Mouse (Mus musculus): ENCODE measurements at regions not wholly inside any gene's neighbourhood (a gene's known extent, or its start where the extent isn't known, plus 50 kb on each side); places are given as distances from the start of the nearest gene placed in this dataset.
A peak's percentile ranks its signal among the peaks of the same experiment; 100 is the strongest.

- no peak for DNase-seq
- intact Hi-C loops (cut with DNase I), result no loop called here
Measured at GRCm38 (mm10) chr2:17290709-17291108, 440.6 kb downstream of the Nebl start.

GRCm38 (mm10) chr2:17287598-17287997, 443.7 kb downstream of the Nebl start:
- DNase-seq, result peak; percentile 51 to 55
- intact Hi-C loops (cut with DNase I), result no loop called here

GRCm38 (mm10) chr2:17249960-17250359, 481.3 kb downstream of the Nebl start:
- intact Hi-C loops (cut with DNase I), result no loop called here
- no peak for DNase-seq

GRCm38 (mm10) chr2:17245821-17246220, 485.4 kb downstream of the Nebl start:
- intact Hi-C loops (cut with DNase I), result no loop called here
- no peak for DNase-seq

GRCm38 (mm10) chr2:17215607-17216006, 515.7 kb downstream of the Nebl start:
- intact Hi-C loops (cut with DNase I), result no loop called here
- DNase-seq, result no peak

- DNase-seq, result no peak
- intact Hi-C loops (cut with DNase I), result no loop called here
Measured at GRCm38 (mm10) chr2:17214881-17215280, 516.4 kb downstream of the Nebl start.

- DNase-seq, result no peak
- intact Hi-C loops (cut with DNase I), result no loop called here
Measured at GRCm38 (mm10) chr2:17212566-17212965, 518.7 kb downstream of the Nebl start.

GRCm38 (mm10) chr2:17211105-17211504, 520.2 kb downstream of the Nebl start:
- no peak for DNase-seq

GRCm38 (mm10) chr2:17193611-17194010, 537.7 kb downstream of the Nebl start:
- peak; percentile 30 to 34 for DNase-seq
- intact Hi-C loops (cut with DNase I), result no loop called here

More at GRCm38 (mm10) chr2:17211105-17211504, 520.2 kb downstream of the Nebl start:
- intact Hi-C loops (cut with DNase I), result no loop called here

- intact Hi-C loops (cut with DNase I), result loop anchor here (2.0 kb wide), 1 partner anchor 828 kb away; no protein-coding TSS in a partner anchor
- DNase-seq, result no peak
Measured at GRCm38 (mm10) chr2:17189169-17189568, 542.1 kb downstream of the Nebl start.

GRCm38 (mm10) chr2:17187822-17188221, 543.4 kb downstream of the Nebl start:
- DNase-seq, result peak in 1 of 2 experiments; percentile 3
- intact Hi-C loops (cut with DNase I), result loop anchor here (2.0 kb wide), 1 partner anchor 827 kb away; no protein-coding TSS in a partner anchor

GRCm38 (mm10) chr2:17183696-17184095, 547.6 kb downstream of the Nebl start:
- intact Hi-C loops (cut with DNase I), result no loop called here
- no peak for DNase-seq

- DNase-seq, result no peak
- intact Hi-C loops (cut with DNase I), result no loop called here
Measured at GRCm38 (mm10) chr2:17181597-17181996, 549.7 kb downstream of the Nebl start.

GRCm38 (mm10) chr2:17168896-17169295, 562.4 kb downstream of the Nebl start:
- DNase-seq, result no peak
- intact Hi-C loops (cut with DNase I), result no loop called here

- intact Hi-C loops (cut with DNase I), result no loop called here
- DNase-seq, result no peak
Measured at GRCm38 (mm10) chr2:17165016-17165415, 566.2 kb downstream of the Nebl start.

GRCm38 (mm10) chr2:17158463-17158862, 572.8 kb downstream of the Nebl start:
- intact Hi-C loops (cut with DNase I), result no loop called here
- peak; percentile 39 to 45 for DNase-seq

GRCm38 (mm10) chr2:17157336-17157735, 573.9 kb downstream of the Nebl start:
- intact Hi-C loops (cut with DNase I), result no loop called here
- no peak for DNase-seq

GRCm38 (mm10) chr2:17155596-17155995, 575.7 kb downstream of the Nebl start:
- intact Hi-C loops (cut with DNase I), result no loop called here
- peak in 1 of 2 experiments; percentile 3 for DNase-seq

- no peak for DNase-seq
- intact Hi-C loops (cut with DNase I), result no loop called here
Measured at GRCm38 (mm10) chr2:17123626-17124025, 607.6 kb downstream of the Nebl start.

GRCm38 (mm10) chr2:17117292-17117691, 614.0 kb downstream of the Nebl start:
- DNase-seq, result no peak
- intact Hi-C loops (cut with DNase I), result no loop called here

GRCm38 (mm10) chr2:17111177-17111576, 620.1 kb downstream of the Nebl start:
- intact Hi-C loops (cut with DNase I), result no loop called here
- no peak for DNase-seq

- no peak for DNase-seq
- intact Hi-C loops (cut with DNase I), result no loop called here
Measured at GRCm38 (mm10) chr2:17101161-17101560, 630.1 kb downstream of the Nebl start.

- intact Hi-C loops (cut with DNase I), result no loop called here
Measured at GRCm38 (mm10) chr2:17097546-17097945, 633.7 kb downstream of the Nebl start.

More at GRCm38 (mm10) chr2:17097546-17097945, 633.7 kb downstream of the Nebl start:
- DNase-seq, result no peak

Data from heart, postnatal 10 days (tissue).